Mouse (Mus musculus) kidney, embryonic 15.5 days (tissue): Measurements from ENCODE around the gene Tut1. TPM values are rescaled to one million over a fixed set of nuclear protein-coding genes. Genes with fewer than 3 reads are reported as not detected.
A peak's percentile ranks its signal among the peaks of the same experiment; 100 is the strongest.

Experiments used
- ATAC-seq: fragments of 200-750 bp; cut with Nextera tagmentation; replicated peaks from 2 replicates; pipeline ENCODE4 v1.8.0; 2017; ENCODE audit warnings: moderate TSS enrichment; ENCODE audit not compliant: low FRiP score
- H3K27ac ChIP-seq: fragments of 300-500 bp; sonication (generic); 2 replicates; pipeline ENCODE4 v1.5.1; 2015; ENCODE audit warnings: mild to moderate bottlenecking, inconsistent platforms
- H3K27me3 ChIP-seq: fragments of 300-500 bp; sonication (generic); 2 replicates; pipeline ENCODE4 v1.6.1; 2015; ENCODE audit warnings: inconsistent platforms
- H3K36me3 ChIP-seq: fragments of 300-500 bp; sonication (generic); 2 replicates; pipeline ENCODE4 v1.6.1; 2015; ENCODE audit warnings: inconsistent platforms
- H3K4me1 ChIP-seq: fragments of 300-500 bp; sonication (generic); 2 replicates; pipeline ENCODE4 v1.6.1; 2015; ENCODE audit warnings: inconsistent platforms
- H3K4me2 ChIP-seq: fragments of 300-500 bp; sonication (generic); 2 replicates; pipeline ENCODE4 v1.6.1; 2015; ENCODE audit warnings: moderate library complexity, mild to moderate bottlenecking, inconsistent platforms
- H3K4me3 ChIP-seq: fragments of 300-500 bp; sonication (generic); replicated peaks from 2 replicates; pipeline ENCODE4 v1.5.1; 2015; ENCODE audit warnings: mild to moderate bottlenecking, inconsistent platforms
- H3K9ac ChIP-seq: fragments of 300-500 bp; sonication (generic); 2 replicates; pipeline ENCODE4 v1.6.1; 2015; ENCODE audit warnings: mild to moderate bottlenecking, inconsistent platforms
- H3K9me3 ChIP-seq: fragments of 300-500 bp; sonication (generic); replicated peaks from 2 replicates; pipeline ENCODE4 v1.6.1; 2016; ENCODE audit warnings: inconsistent platforms
- WGBS: fragments of 180-500 bp; shearing (Covaris S2); methylation state at CpG from one replicate; pipeline ENCODE4 v1.1.7; 2015; ENCODE audit warnings: mixed read lengths; 5-methylcytosine and 5-hydroxymethylcytosine counted together
- polyA plus RNA-seq: library from polyadenylated mRNA; unstranded; fragments of >200 nt; fragmentation: Nextera tagmentation; extraction: Ambion mirVana; gene quantifications from 2 replicates; pipeline ENCODE4 v1.2.1, GENCODE M21; 2015

Gene Tut1
- polyA plus RNA-seq, 1 experiment from 2014 or later: 33.5 TPM

- no peak overlapping the region; the same call in 1 of the 2 replicates for H3K27ac ChIP-seq
- no peak for ATAC-seq
- H3K36me3 ChIP-seq: no peaks in the 10 kb centered on the region
- H3K9me3 ChIP-seq: no peaks in the 10 kb centered on the region
- no peak overlapping the region for H3K9ac ChIP-seq
- H3K4me2 ChIP-seq: no peak overlapping the region
- peaks cover 71% of the 10 kb centered on the region for H3K4me1 ChIP-seq
- H3K27me3 ChIP-seq: no peaks in the 10 kb centered on the region
- 54% methylated on average over 2 of the region's 2 CpGs for WGBS
- H3K4me3 ChIP-seq: no peak overlapping the region
These were observed 34.2 kb downstream of the Tut1 start for GRCm38 (mm10) chr19:8987816-8988215.

- H3K4me2 ChIP-seq: peak overlapping the region; percentile 90
- peak; percentile 0; the same call in 1 of the 2 replicates for ATAC-seq
- H3K36me3 ChIP-seq: no peaks in the 10 kb centered on the region
- WGBS: 19% methylated on average over 15 of the region's 15 CpGs
- H3K4me3 ChIP-seq: peak overlapping the region; percentile 68
- peaks cover 71% of the 10 kb centered on the region for H3K4me1 ChIP-seq
- H3K27me3 ChIP-seq: no peaks in the 10 kb centered on the region
- H3K9ac ChIP-seq: peak overlapping the region; percentile 70
- peak overlapping the region; percentile 86 for H3K27ac ChIP-seq
- no peaks in the 10 kb centered on the region for H3K9me3 ChIP-seq
These were observed 34.9 kb downstream of the Tut1 start for GRCm38 (mm10) chr19:8988346-8989065.

GRCm38 (mm10) chr19:8989066-8989566 lies 35.5 kb downstream of the Tut1 start, which contains the start of gene Ahnak:
Ahnak (plus strand) TSS chr19:8989284.
- WGBS: 0% methylated on average over 40 of the region's 42 CpGs
- no peaks in the 10 kb centered on the region for H3K27me3 ChIP-seq
- peak within 1 kb of the TSS; percentile 86 for H3K27ac ChIP-seq
- peaks cover 68% of the 10 kb centered on the region for H3K4me1 ChIP-seq
- H3K4me3 ChIP-seq: peak within 1 kb of the TSS; percentile 68
- peak within 1 kb of the TSS; percentile 70 for H3K9ac ChIP-seq
- no peaks in the 10 kb centered on the region for H3K36me3 ChIP-seq
- H3K9me3 ChIP-seq: no peaks in the 10 kb centered on the region
- H3K4me2 ChIP-seq: peak within 1 kb of the TSS; percentile 90
- ATAC-seq: peak; percentile 65

- peaks cover 62% of the 10 kb centered on the region for H3K4me1 ChIP-seq
These were observed 36.2 kb downstream of the Tut1 start for GRCm38 (mm10) chr19:8989567-8990431.

GRCm38 (mm10) chr19:8990432-8991102 lies 36.9 kb downstream of the Tut1 start:
- peak overlapping the region; percentile 68 for H3K4me3 ChIP-seq
- peak overlapping the region; percentile 90 for H3K4me2 ChIP-seq
- H3K4me1 ChIP-seq: peaks cover 56% of the 10 kb centered on the region
- H3K36me3 ChIP-seq: no peaks in the 10 kb centered on the region
- no peaks in the 10 kb centered on the region for H3K9me3 ChIP-seq
- no peaks in the 10 kb centered on the region for H3K27me3 ChIP-seq
- WGBS: 17% methylated on average over 15 of the region's 15 CpGs
- peak overlapping the region; percentile 70 for H3K9ac ChIP-seq
- ATAC-seq: peak; percentile 65
- peak overlapping the region; percentile 86 for H3K27ac ChIP-seq

More at GRCm38 (mm10) chr19:8989567-8990431, 36.2 kb downstream of the Tut1 start:
- Histone ChIP-seq H3K9me3 (no peaks in the 10 kb centered on the region), H3K27ac (peak overlapping the region; percentile 86), H3K9ac (peak overlapping the region; percentile 70), H3K4me3 (peak overlapping the region; percentile 68), H3K27me3 (no peaks in the 10 kb centered on the region), H3K36me3 (no peaks in the 10 kb centered on the region), H3K4me2 (peak overlapping the region; percentile 90)
- ATAC-seq: peak; percentile 72
- WGBS: under 1% methylated on average over 53 of the region's 53 CpGs

DNA sequence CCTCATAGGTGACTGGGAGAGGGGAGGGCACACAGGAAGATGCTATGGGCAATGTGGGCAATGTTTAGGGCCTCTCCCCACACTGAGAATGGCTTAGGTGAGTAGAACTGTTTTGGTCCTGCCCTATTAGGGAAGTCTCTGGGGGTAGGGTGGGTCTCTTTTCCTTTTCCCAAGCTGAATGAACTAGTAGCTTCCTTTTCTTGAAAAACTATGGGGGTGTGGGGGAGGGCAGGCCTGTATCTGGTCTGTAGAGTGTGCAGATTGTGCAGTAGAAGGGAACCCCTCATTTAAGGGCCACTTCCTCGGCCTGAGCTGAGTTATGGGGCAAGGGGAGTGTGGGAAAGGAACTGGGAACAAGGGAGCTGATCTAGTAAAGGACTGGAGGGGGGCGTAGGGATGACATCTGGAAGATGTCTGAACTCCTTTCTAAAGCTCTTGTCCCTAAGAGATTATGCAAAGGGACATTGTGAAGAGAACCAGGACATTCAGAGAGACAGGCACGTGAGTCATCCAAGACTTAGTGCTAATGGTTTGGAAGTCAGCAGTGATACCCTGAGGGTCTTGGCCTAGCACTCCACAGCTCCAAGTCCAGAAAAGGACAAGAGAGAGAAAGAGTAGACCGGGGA lies 37.7 kb downstream of the Tut1 start:
- no peak overlapping the region for H3K9ac ChIP-seq
- ATAC-seq: no peak
- H3K27me3 ChIP-seq: no peaks in the 10 kb centered on the region
- 67% methylated on average over 4 of the region's 4 CpGs for WGBS
- peak overlapping the region; percentile 90 for H3K4me2 ChIP-seq
- no peaks in the 10 kb centered on the region for H3K9me3 ChIP-seq
- peak overlapping the region; percentile 86 for H3K27ac ChIP-seq
- peak overlapping the region; percentile 68 for H3K4me3 ChIP-seq
- peaks cover 56% of the 10 kb centered on the region for H3K4me1 ChIP-seq
- H3K36me3 ChIP-seq: no peaks in the 10 kb centered on the region

DNA sequence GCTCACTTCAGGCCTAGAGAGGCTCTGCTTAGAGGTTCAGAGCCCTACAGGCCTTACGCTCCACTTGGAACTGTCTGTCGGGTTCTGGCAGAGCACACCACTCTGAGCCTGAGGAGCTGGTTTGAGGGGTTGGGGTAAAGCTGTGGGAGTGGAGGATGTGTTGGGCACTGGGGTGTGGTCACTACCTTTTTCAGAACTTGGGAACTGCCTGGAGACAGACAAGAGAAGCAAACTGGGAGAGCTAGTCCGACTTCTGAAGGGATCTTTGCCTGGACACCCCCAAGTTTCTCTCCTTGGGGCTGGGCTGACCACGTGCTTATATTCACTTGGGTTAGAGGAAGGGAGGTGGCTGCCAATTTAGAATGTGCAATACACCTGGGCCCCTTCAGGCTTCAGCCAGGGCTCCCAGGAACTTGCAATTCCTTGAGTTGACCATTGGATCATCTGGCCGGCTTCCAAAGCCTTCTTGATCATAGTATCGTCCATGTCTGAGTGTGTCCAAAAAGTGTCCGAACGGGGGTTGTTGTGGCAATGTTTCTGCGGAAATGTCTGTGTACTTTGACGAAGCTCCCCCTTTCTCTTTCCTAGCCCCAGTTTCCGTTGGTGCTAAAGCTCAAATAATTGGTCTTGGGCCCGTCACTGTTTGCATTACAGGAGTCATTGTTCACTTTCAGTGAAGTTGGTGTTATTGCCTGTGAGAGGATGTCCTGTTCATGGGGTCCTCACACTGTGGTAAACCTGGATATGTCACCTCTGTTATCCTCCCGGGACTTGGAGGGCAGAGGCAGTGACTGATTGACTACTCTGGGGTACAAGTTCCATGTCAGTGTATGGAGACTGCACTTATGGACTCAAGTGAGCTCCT lies 38.5 kb downstream of the Tut1 start:
- WGBS: 72% methylated on average over 13 of the region's 13 CpGs
- H3K4me3 ChIP-seq: peak overlapping the region; percentile 68; the same call in 1 of the 2 replicates
- ATAC-seq: no peak
- H3K27ac ChIP-seq: peak overlapping the region; percentile 86
- no peaks in the 10 kb centered on the region for H3K36me3 ChIP-seq
- H3K9ac ChIP-seq: no peak overlapping the region
- no peaks in the 10 kb centered on the region for H3K9me3 ChIP-seq
- H3K4me1 ChIP-seq: peaks cover 59% of the 10 kb centered on the region
- H3K27me3 ChIP-seq: no peaks in the 10 kb centered on the region
- peak overlapping the region; percentile 90 for H3K4me2 ChIP-seq

- H3K9ac ChIP-seq: no peak overlapping the region
- H3K27ac ChIP-seq: peak overlapping the region; percentile 86
- no peaks in the 10 kb centered on the region for H3K9me3 ChIP-seq
- WGBS: 23% methylated on average over 12 of the region's 12 CpGs
- peaks cover 65% of the 10 kb centered on the region for H3K4me1 ChIP-seq
- ATAC-seq: no peak
- peak overlapping the region; percentile 90 for H3K4me2 ChIP-seq
- peak overlapping the region; percentile 0; the same call in 1 of the 2 replicates for H3K4me3 ChIP-seq
- H3K36me3 ChIP-seq: no peaks in the 10 kb centered on the region
- no peaks in the 10 kb centered on the region for H3K27me3 ChIP-seq
These were observed 39.4 kb downstream of the Tut1 start for GRCm38 (mm10) chr19:8992769-8993624.

DNA sequence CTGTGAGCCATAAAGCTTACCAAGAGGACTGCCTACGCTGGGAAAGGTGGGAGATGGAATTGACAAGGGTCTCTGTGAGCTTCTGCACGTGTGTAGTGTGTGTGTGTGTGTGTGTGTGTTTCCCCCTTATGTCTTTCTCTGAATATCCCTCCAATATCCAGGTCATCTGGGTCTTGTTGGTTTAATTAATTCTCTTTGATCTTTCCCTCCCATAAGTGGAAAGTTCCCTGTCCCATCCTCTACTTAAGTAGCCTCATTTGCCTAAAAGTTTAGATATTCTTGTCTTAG lies 39.9 kb downstream of the Tut1 start:
- no peak for ATAC-seq
- 67% methylated on average over 2 of the region's 2 CpGs for WGBS
- Histone ChIP-seq H3K27ac (no peak overlapping the region), H3K4me3 (no peak overlapping the region), H3K9ac (no peak overlapping the region), H3K36me3 (no peaks in the 10 kb centered on the region), H3K9me3 (no peaks in the 10 kb centered on the region), H3K4me1 (peaks cover 65% of the 10 kb centered on the region), H3K4me2 (no peak overlapping the region), H3K27me3 (no peaks in the 10 kb centered on the region)
